Mouse (Mus musculus): Measurements from ENCODE around the gene Tssk6. TPM values are rescaled to one million over a fixed set of nuclear protein-coding genes. Genes with fewer than 3 reads are reported as not detected.

The Tssk6 gene
- polyA plus RNA-seq, 1 experiment from 2014 or later, result 4.2 TPM

DNA sequence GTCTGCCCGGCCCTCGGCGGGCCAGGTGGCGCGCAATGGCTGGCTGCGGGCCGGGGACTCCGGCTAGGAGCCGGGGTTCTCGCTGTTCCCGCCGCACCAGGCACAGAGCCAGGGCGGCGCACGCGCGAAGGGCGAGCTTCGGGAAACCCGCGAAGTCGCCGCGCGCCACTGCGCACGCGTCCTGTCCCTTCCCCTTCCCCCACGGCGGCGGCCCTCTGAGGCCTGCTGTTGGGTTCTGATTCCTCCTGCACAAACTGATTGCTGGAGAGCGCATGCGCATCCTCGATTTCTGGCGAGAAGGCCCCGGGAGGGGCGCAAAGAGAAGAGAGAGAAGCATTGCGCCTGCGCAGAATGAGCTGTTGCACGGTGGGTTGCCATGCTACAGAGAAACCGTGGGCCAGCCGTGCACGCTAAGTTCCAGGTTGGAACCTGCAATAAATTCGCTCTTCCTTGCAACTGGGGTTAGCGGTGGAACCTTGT lies 1.1 kb downstream of the Tssk6 start:
- peak overlapping the region; percentile 66 for H3K4me3 ChIP-seq (ENCODE audit: low read depth, low read length)
- peak; percentile 86 for ATAC-seq (ENCODE audit: low FRiP score)
- 0 out of 2 replicates have a peak, but pooled peaks cover 5% of the 10 kb centered on the region for H3K4me1 ChIP-seq (replicated peaks; ENCODE audit: control insufficient read depth, insufficient read depth, low read length)
- peak overlapping the region; percentile 62 for H3K4me2 ChIP-seq (replicated peaks; ENCODE audit: low read depth, low read length)
- H3K9ac ChIP-seq (ENCODE audit: low read depth, low read length), result peak overlapping the region; percentile 73
- no peaks in the 10 kb centered on the region for H3K27me3 ChIP-seq (ENCODE audit: control insufficient read depth, insufficient read depth, low read length)
- peak overlapping the region; percentile 70 for H3K27ac ChIP-seq (ENCODE audit: low read depth, low read length)
- WGBS, result under 1% methylated on average over 42 of the region's 45 CpGs
- peak; percentile 100 for DNase-seq (ENCODE audit: low spot score)
- H3K9me3 ChIP-seq (ENCODE audit: control insufficient read depth, low read length), result no peaks in the 10 kb centered on the region
- H3K36me3 ChIP-seq (ENCODE audit: control insufficient read depth, insufficient read depth, low read length), result no peaks in the 10 kb centered on the region

DNA sequence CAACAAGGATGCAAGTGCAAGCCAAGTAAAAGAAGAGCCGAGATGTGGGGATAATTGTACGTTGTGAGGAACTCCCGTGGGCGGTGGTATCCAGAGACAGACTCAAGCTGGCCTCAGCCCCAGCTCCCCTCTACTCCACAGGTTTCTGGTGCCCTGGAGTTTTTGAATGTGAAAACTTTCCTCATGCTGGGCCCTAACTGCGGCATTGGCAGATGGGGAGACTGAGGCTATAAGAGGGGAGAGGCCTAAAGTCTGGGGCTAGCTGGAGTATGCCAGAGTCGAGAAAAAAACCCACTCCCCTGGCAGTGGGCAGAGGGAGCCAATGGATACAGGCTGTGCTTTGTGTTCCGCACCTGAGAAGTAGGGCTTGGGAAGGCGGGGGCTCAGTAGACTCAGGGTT lies 2.1 kb downstream of the Tssk6 start:
- Histone ChIP-seq H3K9me3 (ENCODE audit: control insufficient read depth, low read length) (no peaks in the 10 kb centered on the region), H3K4me2 (replicated peaks; ENCODE audit: low read depth, low read length) (no peak overlapping the region), H3K4me3 (ENCODE audit: low read depth, low read length) (no peak overlapping the region), H3K27me3 (ENCODE audit: control insufficient read depth, insufficient read depth, low read length) (no peaks in the 10 kb centered on the region), H3K36me3 (ENCODE audit: control insufficient read depth, insufficient read depth, low read length) (peaks cover 3% of the 10 kb centered on the region; the same call in 1 of the 2 replicates), H3K27ac (ENCODE audit: low read depth, low read length) (no peak overlapping the region), H3K9ac (ENCODE audit: low read depth, low read length) (no peak overlapping the region), H3K4me1 (replicated peaks; ENCODE audit: control insufficient read depth, insufficient read depth, low read length) (0 out of 2 replicates have a peak, but pooled peaks cover 5% of the 10 kb centered on the region)
- 88% methylated on average over 8 of the region's 8 CpGs for WGBS
- DNase-seq (ENCODE audit: low spot score) (no peak), ATAC-seq (ENCODE audit: low FRiP score) (no peak)

GRCm38 (mm10) chr8:69906260-69906659 lies 4.3 kb downstream of the Tssk6 start:
- DNase-seq (ENCODE audit: low spot score) (no peak), ATAC-seq (ENCODE audit: low FRiP score) (no peak)
- no peaks in the 10 kb centered on the region for H3K9me3 ChIP-seq (ENCODE audit: control insufficient read depth, low read length)
- no peak overlapping the region for H3K27ac ChIP-seq (ENCODE audit: low read depth, low read length)
- H3K4me3 ChIP-seq (ENCODE audit: low read depth, low read length), result no peak overlapping the region
- 0 out of 2 replicates have a peak, but pooled peaks cover 3% of the 10 kb centered on the region for H3K4me1 ChIP-seq (replicated peaks; ENCODE audit: control insufficient read depth, insufficient read depth, low read length)
- WGBS, result 85% methylated on average over 2 of the region's 2 CpGs
- H3K36me3 ChIP-seq (ENCODE audit: control insufficient read depth, insufficient read depth, low read length), result peaks cover 7% of the 10 kb centered on the region; the same call in 1 of the 2 replicates
- H3K27me3 ChIP-seq (ENCODE audit: control insufficient read depth, insufficient read depth, low read length), result no peaks in the 10 kb centered on the region
- no peak overlapping the region for H3K9ac ChIP-seq (ENCODE audit: low read depth, low read length)
- no peak overlapping the region for H3K4me2 ChIP-seq (replicated peaks; ENCODE audit: low read depth, low read length)

GRCm38 (mm10) chr8:69907106-69907505 lies 5.1 kb downstream of the Tssk6 start:
- no peaks in the 10 kb centered on the region for H3K27me3 ChIP-seq (ENCODE audit: control insufficient read depth, insufficient read depth, low read length)
- 0 out of 2 replicates have a peak, but pooled peaks cover 3% of the 10 kb centered on the region for H3K4me1 ChIP-seq (replicated peaks; ENCODE audit: control insufficient read depth, insufficient read depth, low read length)
- ATAC-seq (ENCODE audit: low FRiP score), result no peak
- 86% methylated on average over 2 of the region's 2 CpGs for WGBS
- H3K36me3 ChIP-seq (ENCODE audit: control insufficient read depth, insufficient read depth, low read length), result peaks cover 7% of the 10 kb centered on the region; the same call in 1 of the 2 replicates
- no peak overlapping the region for H3K4me3 ChIP-seq (ENCODE audit: low read depth, low read length)
- no peak overlapping the region for H3K27ac ChIP-seq (ENCODE audit: low read depth, low read length)
- no peak overlapping the region for H3K9ac ChIP-seq (ENCODE audit: low read depth, low read length)
- H3K9me3 ChIP-seq (ENCODE audit: control insufficient read depth, low read length), result no peaks in the 10 kb centered on the region
- no peak overlapping the region for H3K4me2 ChIP-seq (replicated peaks; ENCODE audit: low read depth, low read length)
- DNase-seq (ENCODE audit: low spot score), result no peak

GRCm38 (mm10) chr8:69911917-69912316 lies 9.9 kb downstream of the Tssk6 start:
- H3K4me1 ChIP-seq (replicated peaks; ENCODE audit: control insufficient read depth, insufficient read depth, low read length), result no peaks in the 10 kb centered on the region
- H3K4me3 ChIP-seq (ENCODE audit: low read depth, low read length), result no peak overlapping the region
- H3K27me3 ChIP-seq (ENCODE audit: control insufficient read depth, insufficient read depth, low read length), result no peaks in the 10 kb centered on the region
- H3K9me3 ChIP-seq (ENCODE audit: control insufficient read depth, low read length), result no peaks in the 10 kb centered on the region
- ATAC-seq (ENCODE audit: low FRiP score) (no peak), DNase-seq (ENCODE audit: low spot score) (no peak)
- 95% methylated on average over 13 of the region's 13 CpGs for WGBS
- H3K36me3 ChIP-seq (ENCODE audit: control insufficient read depth, insufficient read depth, low read length), result peaks cover 23% of the 10 kb centered on the region; the same call in 1 of the 2 replicates
- no peak overlapping the region for H3K9ac ChIP-seq (ENCODE audit: low read depth, low read length)
- no peak overlapping the region for H3K27ac ChIP-seq (ENCODE audit: low read depth, low read length)
- H3K4me2 ChIP-seq (replicated peaks; ENCODE audit: low read depth, low read length), result no peak overlapping the region

DNA sequence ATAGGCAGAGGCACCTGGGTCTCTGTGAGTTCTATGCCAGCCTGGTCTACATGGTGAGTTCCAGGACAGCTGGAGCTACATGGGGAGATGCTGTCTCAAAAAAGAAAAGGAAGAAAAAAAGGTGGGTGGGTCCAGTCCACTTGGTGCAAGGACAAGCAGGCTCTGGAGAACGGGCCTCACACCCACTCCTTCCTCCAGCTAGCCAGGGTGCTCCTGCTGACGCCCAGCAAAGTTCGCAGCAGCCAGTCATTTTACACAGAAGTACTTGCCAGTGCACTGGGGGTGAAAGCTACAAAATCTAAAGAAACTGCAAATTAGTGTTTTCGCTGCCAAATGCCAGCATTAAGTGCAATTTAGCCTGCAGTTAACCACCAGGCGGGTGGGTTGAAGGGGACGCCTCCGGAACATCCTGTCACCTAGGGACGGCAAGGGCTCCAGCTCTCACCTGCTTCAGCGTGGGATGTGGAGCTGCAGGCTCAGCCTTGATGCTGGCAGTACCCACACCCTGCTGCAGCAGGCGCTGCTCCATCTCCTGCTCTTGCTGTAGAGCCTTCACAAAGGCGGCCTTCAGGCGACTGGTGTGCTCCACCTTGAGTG lies 10.6 kb downstream of the Tssk6 start:
- DNase-seq (ENCODE audit: low spot score) (no peak), ATAC-seq (ENCODE audit: low FRiP score) (no peak)
- Histone ChIP-seq H3K27me3 (ENCODE audit: control insufficient read depth, insufficient read depth, low read length) (no peaks in the 10 kb centered on the region), H3K36me3 (ENCODE audit: control insufficient read depth, insufficient read depth, low read length) (peaks cover 23% of the 10 kb centered on the region; the same call in 1 of the 2 replicates), H3K4me1 (replicated peaks; ENCODE audit: control insufficient read depth, insufficient read depth, low read length) (no peaks in the 10 kb centered on the region), H3K9ac (ENCODE audit: low read depth, low read length) (no peak overlapping the region), H3K4me3 (ENCODE audit: low read depth, low read length) (no peak overlapping the region), H3K27ac (ENCODE audit: low read depth, low read length) (no peak overlapping the region), H3K4me2 (replicated peaks; ENCODE audit: low read depth, low read length) (no peak overlapping the region), H3K9me3 (ENCODE audit: control insufficient read depth, low read length) (no peaks in the 10 kb centered on the region)
- 91% methylated on average over 12 of the region's 12 CpGs for WGBS

- Histone ChIP-seq H3K4me3 (ENCODE audit: low read depth, low read length) (no peak overlapping the region), H3K27ac (ENCODE audit: low read depth, low read length) (no peak overlapping the region), H3K4me1 (replicated peaks; ENCODE audit: control insufficient read depth, insufficient read depth, low read length) (no peaks in the 10 kb centered on the region), H3K4me2 (replicated peaks; ENCODE audit: low read depth, low read length) (no peak overlapping the region), H3K9ac (ENCODE audit: low read depth, low read length) (no peak overlapping the region), H3K27me3 (ENCODE audit: control insufficient read depth, insufficient read depth, low read length) (no peaks in the 10 kb centered on the region), H3K9me3 (ENCODE audit: control insufficient read depth, low read length) (no peaks in the 10 kb centered on the region), H3K36me3 (ENCODE audit: control insufficient read depth, insufficient read depth, low read length) (peaks cover 19% of the 10 kb centered on the region; the same call in 1 of the 2 replicates)
- no peak for ATAC-seq (ENCODE audit: low FRiP score)
- no peak for DNase-seq (ENCODE audit: low spot score)
- 89% methylated on average over 4 of the region's 4 CpGs for WGBS
These were observed 12.5 kb downstream of the Tssk6 start for GRCm38 (mm10) chr8:69914526-69914925.

- DNase-seq (ENCODE audit: low spot score), result peak; percentile 33
- Histone ChIP-seq H3K4me2 (replicated peaks; ENCODE audit: low read depth, low read length) (no peak overlapping the region), H3K9ac (ENCODE audit: low read depth, low read length) (no peak overlapping the region)
These were observed 13.8 kb downstream of the Tssk6 start for GRCm38 (mm10) chr8:69915748-69916147.

GRCm38 (mm10) chr8:69918506-69918905 lies 16.5 kb downstream of the Tssk6 start:
- Histone ChIP-seq H3K9ac (ENCODE audit: low read depth, low read length) (no peak overlapping the region), H3K9me3 (ENCODE audit: control insufficient read depth, low read length) (no peaks in the 10 kb centered on the region), H3K4me1 (replicated peaks; ENCODE audit: control insufficient read depth, insufficient read depth, low read length) (no peaks in the 10 kb centered on the region), H3K27me3 (ENCODE audit: control insufficient read depth, insufficient read depth, low read length) (no peaks in the 10 kb centered on the region), H3K4me2 (replicated peaks; ENCODE audit: low read depth, low read length) (no peak overlapping the region), H3K27ac (ENCODE audit: low read depth, low read length) (no peak overlapping the region), H3K4me3 (ENCODE audit: low read depth, low read length) (no peak overlapping the region), H3K36me3 (ENCODE audit: control insufficient read depth, insufficient read depth, low read length) (peaks cover 9% of the 10 kb centered on the region; the same call in 1 of the 2 replicates)
- DNase-seq (ENCODE audit: low spot score), result no peak
- 0 out of 2 replicates have a peak, but pooled peaks have one; percentile 1 for ATAC-seq (ENCODE audit: low FRiP score)

More at GRCm38 (mm10) chr8:69915748-69916147, 13.8 kb downstream of the Tssk6 start:
- H3K9me3 ChIP-seq (ENCODE audit: control insufficient read depth, low read length), result no peaks in the 10 kb centered on the region
- H3K27me3 ChIP-seq (ENCODE audit: control insufficient read depth, insufficient read depth, low read length), result no peaks in the 10 kb centered on the region
- peaks cover 19% of the 10 kb centered on the region; the same call in 1 of the 2 replicates for H3K36me3 ChIP-seq (ENCODE audit: control insufficient read depth, insufficient read depth, low read length)
- 46% methylated on average over 5 of the region's 5 CpGs for WGBS
- ATAC-seq (ENCODE audit: low FRiP score), result no peak
- H3K4me1 ChIP-seq (replicated peaks; ENCODE audit: control insufficient read depth, insufficient read depth, low read length), result no peaks in the 10 kb centered on the region
- H3K27ac ChIP-seq (ENCODE audit: low read depth, low read length), result no peak overlapping the region
- H3K4me3 ChIP-seq (ENCODE audit: low read depth, low read length), result no peak overlapping the region

All from hindbrain, embryonic 11.5 days (tissue).